Mouse (Mus musculus): Measurements from ENCODE around the gene Fam222a. TPM values are rescaled to one million over a fixed set of nuclear protein-coding genes. Genes with fewer than 3 reads are reported as not detected.

Fam222a gene
- polyA plus RNA-seq, 1 experiment from 2014 or later, result 1.5 TPM

DNA sequence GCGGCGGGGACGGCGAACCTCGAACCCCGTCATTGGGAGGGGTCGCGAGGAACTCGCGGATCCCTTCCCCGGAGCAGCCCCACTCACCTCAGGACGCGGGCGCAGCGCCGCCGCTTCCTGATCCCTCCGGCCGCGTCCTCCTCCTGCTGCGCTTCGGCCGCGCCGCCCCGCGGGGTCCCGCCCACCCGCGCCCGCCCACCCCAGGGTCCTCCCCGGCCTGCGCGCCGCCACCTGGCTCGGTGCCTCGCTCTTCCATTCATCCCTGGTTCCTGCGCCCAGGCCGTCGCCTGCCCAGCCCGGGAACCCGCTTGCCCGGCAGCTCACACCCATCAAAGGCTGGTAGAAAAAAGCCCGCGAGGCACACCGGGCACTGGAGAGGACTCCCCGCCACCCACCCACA lies 90.4 kb downstream of the Fam222a start, which contains the start of gene Trpv4:
TSS of gene Trpv4 (minus strand) at position 167 of the 400 bp plus-strand sequence.
- no peaks in the 10 kb centered on the region for H3K36me3 ChIP-seq
- H3K9ac ChIP-seq, result peak within 1 kb of the TSS; percentile 16; the same call in 1 of the 2 replicates
- peak; percentile 65 for ATAC-seq (ENCODE audit: insufficient number of reproducible peaks, low FRiP score, low TSS enrichment, low read depth)
- H3K27ac ChIP-seq (replicated peaks), result no peak within 1 kb of the TSS
- H3K9me3 ChIP-seq (replicated peaks), result no peaks in the 10 kb centered on the region
- under 1% methylated on average over 34 of the region's 47 CpGs for WGBS
- H3K27me3 ChIP-seq, result peaks cover 23% of the 10 kb centered on the region
- H3K4me3 ChIP-seq (replicated peaks), result peak within 1 kb of the TSS; percentile 48
- H3K4me1 ChIP-seq, result peaks cover 42% of the 10 kb centered on the region
- peak within 1 kb of the TSS; percentile 75 for H3K4me2 ChIP-seq (replicated peaks)

DNA sequence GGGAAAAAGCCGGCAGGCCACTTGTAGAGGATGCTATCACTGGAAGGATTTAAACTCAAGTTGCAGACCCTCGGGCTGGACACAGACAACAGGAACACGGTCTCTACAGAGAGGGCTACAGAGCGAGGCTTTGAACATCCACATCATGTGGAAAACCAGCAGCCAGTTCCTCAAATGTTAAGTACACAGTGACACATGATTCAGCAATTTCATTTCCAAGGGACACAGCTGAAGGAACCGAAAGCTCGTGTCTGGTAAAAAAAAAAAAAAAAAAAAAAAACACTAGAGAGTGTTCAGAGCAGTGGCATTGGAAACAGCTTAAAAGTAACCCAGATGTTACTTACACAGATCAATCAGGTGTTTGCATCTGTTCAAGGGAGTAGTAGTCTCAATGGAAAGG lies 93.2 kb downstream of the Fam222a start:
- Histone ChIP-seq H3K9me3 (replicated peaks) (no peaks in the 10 kb centered on the region), H3K4me2 (replicated peaks) (no peak overlapping the region), H3K27me3 (peaks cover 21% of the 10 kb centered on the region), H3K4me3 (replicated peaks) (no peak overlapping the region), H3K9ac (no peak overlapping the region), H3K36me3 (no peaks in the 10 kb centered on the region), H3K27ac (replicated peaks) (no peak overlapping the region), H3K4me1 (peaks cover 45% of the 10 kb centered on the region)
- WGBS, result 51% methylated on average over 6 of the region's 6 CpGs
- no peak for ATAC-seq (ENCODE audit: insufficient number of reproducible peaks, low FRiP score, low TSS enrichment, low read depth)

Other genes with a start within 250 kb of the Fam222a start
- gene Kctd10, start 187.5 kb upstream of the Fam222a start, polyA plus RNA-seq (2015; fragmentation: Nextera tagmentation; extraction: Ambion mirVana), result 122 and 129 TPM in 2 replicates
- gene Ube3b, start 187.4 kb upstream of the Fam222a start, polyA plus RNA-seq (2015; fragmentation: Nextera tagmentation; extraction: Ambion mirVana), result 41.2 and 43.6 TPM in 2 replicates
- gene Mmab, start 124.0 kb upstream of the Fam222a start, polyA plus RNA-seq (2015; fragmentation: Nextera tagmentation; extraction: Ambion mirVana), result 28.1 and 29.2 TPM in 2 replicates
- 49.6 and 51.8 TPM in 2 replicates for gene Mvk, start 123.7 kb upstream of the Fam222a start, polyA plus RNA-seq (2015; fragmentation: Nextera tagmentation; extraction: Ambion mirVana)
- gene Trpv4, start 90.4 kb downstream of the Fam222a start, polyA plus RNA-seq (2015; fragmentation: Nextera tagmentation; extraction: Ambion mirVana), result 14.6 and 15.0 TPM in 2 replicates
- 287 and 358 TPM in 2 replicates for gene Gltp, start 123.0 kb downstream of the Fam222a start, polyA plus RNA-seq (2015; fragmentation: Nextera tagmentation; extraction: Ambion mirVana)
- gene Tchp, start 139.7 kb downstream of the Fam222a start, polyA plus RNA-seq (2015; fragmentation: Nextera tagmentation; extraction: Ambion mirVana), result 16.3 and 17.4 TPM in 2 replicates
- 54.9 and 57.6 TPM in 2 replicates for gene Ankrd13a, start 206.7 kb downstream of the Fam222a start, polyA plus RNA-seq (2015; fragmentation: Nextera tagmentation; extraction: Ambion mirVana)
- gene Git2, start 207.5 kb downstream of the Fam222a start, polyA plus RNA-seq (2015; fragmentation: Nextera tagmentation; extraction: Ambion mirVana), result 49.6 and 54.9 TPM in 2 replicates